Mouse (Mus musculus) hindbrain, postnatal 0 days (tissue): ENCODE results near the gene Tmem19. TPM values are rescaled to one million over a fixed set of nuclear protein-coding genes. Genes with fewer than 3 reads are reported as not detected.

Experiments
- ATAC-seq: fragments of 200-750 bp; cut with Nextera tagmentation; 2 replicates; pipeline ENCODE4 v1.8.0; 2017; ENCODE audit warnings: mild to moderate bottlenecking, moderate TSS enrichment, moderate library complexity
- DNase-seq: peaks from one replicate; pipeline ENCODE4 v3.0.0-alpha.2; 2015; ENCODE audit warnings: low spot score
- H3K27ac ChIP-seq: fragments of 300-500 bp; sonication (generic); 2 replicates; pipeline ENCODE4 v1.5.1; 2014; ENCODE audit warnings: mild to moderate bottlenecking
- H3K27me3 ChIP-seq: fragments of 300-500 bp; sonication (generic); 2 replicates; pipeline ENCODE4 v1.6.1; 2014; ENCODE audit warnings: low read length, mixed read lengths; ENCODE audit not compliant: insufficient read depth
- H3K36me3 ChIP-seq: fragments of 300-500 bp; sonication (generic); 2 replicates; pipeline ENCODE4 v1.6.1; 2014; ENCODE audit warnings: low read length, mixed read lengths; ENCODE audit not compliant: insufficient read depth
- H3K4me1 ChIP-seq: fragments of 300-500 bp; sonication (generic); 2 replicates; pipeline ENCODE4 v1.6.1; 2014; ENCODE audit warnings: antibody characterized with exemption, low read length, mixed read lengths; ENCODE audit not compliant: insufficient read depth
- H3K4me2 ChIP-seq: fragments of 300-500 bp; sonication (generic); 2 replicates; pipeline ENCODE4 v1.6.1; 2014; ENCODE audit warnings: low read depth, mild to moderate bottlenecking, low read length, moderate library complexity, mixed read lengths
- H3K4me3 ChIP-seq: fragments of 300-500 bp; sonication (generic); 2 replicates; pipeline ENCODE4 v1.5.1; 2014; ENCODE audit warnings: low read length
- H3K9ac ChIP-seq: fragments of 300-500 bp; sonication (generic); replicated peaks from 2 replicates; pipeline ENCODE4 v1.6.1; 2014; ENCODE audit warnings: mild to moderate bottlenecking, low read length, moderate library complexity, mixed read lengths
- H3K9me3 ChIP-seq: fragments of 300-500 bp; sonication (generic); 2 replicates; pipeline ENCODE4 v1.6.1; 2016; ENCODE audit warnings: low read length, mixed read lengths
- CTCF ChIP-seq: IDR thresholded peaks from 2 replicates; pipeline ENCODE4 v1.5.1; 2016; ENCODE audit warnings: antibody characterized with exemption, control low read depth, low read depth
- WGBS: fragments of 180-500 bp; shearing (Covaris S2); extraction: QIAGEN DNeasy Blood & Tissue Kit; methylation state at CpG from one replicate; pipeline ENCODE4 v1.1.7; 2014; 5-methylcytosine and 5-hydroxymethylcytosine counted together
- polyA plus RNA-seq: library from polyadenylated mRNA; unstranded; fragments of >200 nt; fragmentation: Nextera tagmentation; extraction: Ambion mirVana; gene quantifications from 2 replicates; pipeline ENCODE4 v1.2.1, GENCODE M21; 2015
- total RNA-seq: library from RNA; depleted of rRNA; stranded (reverse); fragments of >200 nt; gene quantifications from 2 replicates; pipeline ENCODE4 v1.2.3, GENCODE M21; 2014

Tmem19 gene
- total and polyA plus RNA-seq, 2 experiments from 2014 or later = 34.0 to 49.9 TPM

- peak; percentile 99 for ATAC-seq
- under 1% methylated on average over 64 of the region's 65 CpGs for WGBS
- Histone ChIP-seq H3K9me3 (no peaks in the 10 kb centered on the region), H3K27me3 (no peaks in the 10 kb centered on the region), H3K4me2 (peak within 1 kb of the TSS; percentile 74), H3K4me3 (peak within 1 kb of the TSS; percentile 95), H3K36me3 (no peaks in the 10 kb centered on the region), H3K9ac (peak within 1 kb of the TSS; percentile 95), H3K27ac (peak within 1 kb of the TSS; percentile 97), H3K4me1 (peaks cover 19% of the 10 kb centered on the region)
- DNase-seq = peak; percentile 100
- TF ChIP-seq CTCF = peak; percentile 80
Observed at GRCm38 (mm10) chr10:115384221-115385017, 22.1 kb upstream of the Tmem19 start, which contains the start of the genes Thap2 and Zfc3h1. Thap2 (minus strand) TSS chr10:115384443. Zfc3h1 (plus strand) TSS chr10:115384959.

- WGBS = 2% methylated on average over 15 of the region's 15 CpGs
- no peak for ATAC-seq
- DNase-seq = peak; percentile 13
Observed at GRCm38 (mm10) chr10:115383644-115384220, 21.4 kb upstream of the Tmem19 start.

GRCm38 (mm10) chr10:115382846-115383643 is 20.7 kb upstream of the Tmem19 start:
- Histone ChIP-seq H3K4me3 (peak overlapping the region; percentile 95), H3K36me3 (no peaks in the 10 kb centered on the region), H3K9ac (peak overlapping the region; percentile 95), H3K27me3 (no peaks in the 10 kb centered on the region), H3K9me3 (no peaks in the 10 kb centered on the region), H3K4me2 (peak overlapping the region; percentile 74), H3K27ac (peak overlapping the region; percentile 97; the same call in 1 of the 2 replicates), H3K4me1 (peaks cover 13% of the 10 kb centered on the region)
- no peak for TF ChIP-seq CTCF
- 7% methylated on average over 12 of the region's 12 CpGs for WGBS
- ATAC-seq = no peak
- DNase-seq = peak; percentile 23

More at GRCm38 (mm10) chr10:115383644-115384220, 21.4 kb upstream of the Tmem19 start:
- Histone ChIP-seq H3K4me1 (peaks cover 19% of the 10 kb centered on the region), H3K9ac (peak overlapping the region; percentile 95), H3K4me3 (peak overlapping the region; percentile 95), H3K36me3 (no peaks in the 10 kb centered on the region), H3K27me3 (no peaks in the 10 kb centered on the region), H3K4me2 (peak overlapping the region; percentile 74), H3K27ac (peak overlapping the region; percentile 97), H3K9me3 (no peaks in the 10 kb centered on the region)
- TF ChIP-seq CTCF = no peak

- no peak overlapping the region for H3K4me2 ChIP-seq
- TF ChIP-seq CTCF = no peak
- ATAC-seq (no peak), DNase-seq (no peak)
- H3K9ac ChIP-seq = no peak overlapping the region
- H3K27me3 ChIP-seq = no peaks in the 10 kb centered on the region
- H3K36me3 ChIP-seq = no peaks in the 10 kb centered on the region
- H3K4me1 ChIP-seq = peaks cover 8% of the 10 kb centered on the region; the same call in 1 of the 2 replicates
- no peaks in the 10 kb centered on the region for H3K9me3 ChIP-seq
- WGBS = 86% methylated on average over 2 of the region's 2 CpGs
- H3K4me3 ChIP-seq = no peak overlapping the region
- H3K27ac ChIP-seq = no peak overlapping the region
Observed at GRCm38 (mm10) chr10:115381506-115382084, 19.3 kb upstream of the Tmem19 start.

GRCm38 (mm10) chr10:115363151-115363550 is 850 bp upstream of the Tmem19 start:
- Histone ChIP-seq H3K4me3 (no peak overlapping the region), H3K4me1 (peaks cover 6% of the 10 kb centered on the region; the same call in 1 of the 2 replicates), H3K9ac (no peak overlapping the region), H3K27ac (no peak overlapping the region), H3K27me3 (no peaks in the 10 kb centered on the region), H3K9me3 (no peaks in the 10 kb centered on the region), H3K4me2 (peak overlapping the region; percentile 82), H3K36me3 (no peaks in the 10 kb centered on the region)
- DNase-seq (no peak), ATAC-seq (no peak)
- TF ChIP-seq CTCF = no peak
- 88% methylated on average over 4 of the region's 4 CpGs for WGBS

- 7% methylated on average over 9 of the region's 9 CpGs for WGBS
- Histone ChIP-seq H3K27me3 (no peaks in the 10 kb centered on the region), H3K4me2 (peak overlapping the region; percentile 82), H3K36me3 (no peaks in the 10 kb centered on the region), H3K27ac (peak overlapping the region; percentile 89), H3K4me1 (peaks cover 6% of the 10 kb centered on the region; the same call in 1 of the 2 replicates), H3K4me3 (peak overlapping the region; percentile 61), H3K9ac (peak overlapping the region; percentile 49), H3K9me3 (no peaks in the 10 kb centered on the region)
- TF ChIP-seq CTCF = no peak
- DNase-seq (no peak), ATAC-seq (no peak)
Observed at GRCm38 (mm10) chr10:115362623-115362964, 293 bp upstream of the Tmem19 start.
